Mouse (Mus musculus): Measurements from ENCODE around the gene Ccdc51. TPM values are rescaled to one million over a fixed set of nuclear protein-coding genes. Genes with fewer than 3 reads are reported as not detected.

Gene Ccdc51
- polyA plus RNA-seq, 1 experiment: 4.9 TPM

GRCm38 (mm10) chr9:109100307-109100928 lies 18.1 kb downstream of the Ccdc51 start:
- Histone ChIP-seq H3K27ac (ENCODE audit: insufficient read depth, low read length) (no peak overlapping the region), H3K9me3 (replicated peaks; ENCODE audit: control insufficient read depth, insufficient read depth, low read length, poor library complexity, severe bottlenecking) (no peaks in the 10 kb centered on the region), H3K4me1 (ENCODE audit: control insufficient read depth, insufficient read depth, low read length) (peaks cover 3% of the 10 kb centered on the region), H3K36me3 (ENCODE audit: control insufficient read depth, insufficient read depth, low read length, poor library complexity, severe bottlenecking) (no peaks in the 10 kb centered on the region), H3K9ac (ENCODE audit: low read depth, poor library complexity, severe bottlenecking) (no peak overlapping the region), H3K4me3 (ENCODE audit: low read depth, low read length) (no peak overlapping the region), H3K27me3 (ENCODE audit: control insufficient read depth, insufficient read depth, low read length, poor library complexity, severe bottlenecking) (no peaks in the 10 kb centered on the region)
- TF ChIP-seq POLR2A (IDR thresholded peaks at IDR 0.05; ENCODE audit: insufficient read depth, low read length) (no peak), CTCF (IDR thresholded peaks at IDR 0.05; ENCODE audit: low read depth, low read length) (no peak), EP300 (IDR thresholded peaks at IDR 0.05; ENCODE audit: insufficient read depth, low read depth, low read length) (no peak)

GRCm38 (mm10) chr9:109101933-109102445 lies 19.7 kb downstream of the Ccdc51 start:
- Histone ChIP-seq H3K36me3 (ENCODE audit: control insufficient read depth, insufficient read depth, low read length, poor library complexity, severe bottlenecking) (no peaks in the 10 kb centered on the region), H3K4me3 (ENCODE audit: low read depth, low read length) (no peak overlapping the region), H3K9me3 (replicated peaks; ENCODE audit: control insufficient read depth, insufficient read depth, low read length, poor library complexity, severe bottlenecking) (no peaks in the 10 kb centered on the region), H3K27me3 (ENCODE audit: control insufficient read depth, insufficient read depth, low read length, poor library complexity, severe bottlenecking) (no peaks in the 10 kb centered on the region), H3K9ac (ENCODE audit: low read depth, poor library complexity, severe bottlenecking) (no peak overlapping the region), H3K27ac (ENCODE audit: insufficient read depth, low read length) (no peak overlapping the region), H3K4me1 (ENCODE audit: control insufficient read depth, insufficient read depth, low read length) (peaks cover under 1% of the 10 kb centered on the region)
- TF ChIP-seq POLR2A (IDR thresholded peaks at IDR 0.05; ENCODE audit: insufficient read depth, low read length) (no peak), EP300 (IDR thresholded peaks at IDR 0.05; ENCODE audit: insufficient read depth, low read depth, low read length) (no peak), CTCF (IDR thresholded peaks at IDR 0.05; ENCODE audit: low read depth, low read length) (no peak)

GRCm38 (mm10) chr9:109102541-109102940 lies 20.2 kb downstream of the Ccdc51 start:
- Histone ChIP-seq H3K27me3 (ENCODE audit: control insufficient read depth, insufficient read depth, low read length, poor library complexity, severe bottlenecking) (no peaks in the 10 kb centered on the region), H3K36me3 (ENCODE audit: control insufficient read depth, insufficient read depth, low read length, poor library complexity, severe bottlenecking) (no peaks in the 10 kb centered on the region), H3K9ac (ENCODE audit: low read depth, poor library complexity, severe bottlenecking) (no peak overlapping the region), H3K4me3 (ENCODE audit: low read depth, low read length) (no peak overlapping the region), H3K4me1 (ENCODE audit: control insufficient read depth, insufficient read depth, low read length) (no peaks in the 10 kb centered on the region), H3K27ac (ENCODE audit: insufficient read depth, low read length) (no peak overlapping the region), H3K9me3 (replicated peaks; ENCODE audit: control insufficient read depth, insufficient read depth, low read length, poor library complexity, severe bottlenecking) (no peaks in the 10 kb centered on the region)
- TF ChIP-seq EP300 (IDR thresholded peaks at IDR 0.05; ENCODE audit: insufficient read depth, low read depth, low read length) (no peak), POLR2A (IDR thresholded peaks at IDR 0.05; ENCODE audit: insufficient read depth, low read length) (no peak), CTCF (IDR thresholded peaks at IDR 0.05; ENCODE audit: low read depth, low read length) (no peak)

GRCm38 (mm10) chr9:109103250-109103649 lies 21.0 kb downstream of the Ccdc51 start:
- no peaks in the 10 kb centered on the region for H3K4me1 ChIP-seq (ENCODE audit: control insufficient read depth, insufficient read depth, low read length)
- no peaks in the 10 kb centered on the region for H3K9me3 ChIP-seq (replicated peaks; ENCODE audit: control insufficient read depth, insufficient read depth, low read length, poor library complexity, severe bottlenecking)
- H3K36me3 ChIP-seq (ENCODE audit: control insufficient read depth, insufficient read depth, low read length, poor library complexity, severe bottlenecking): no peaks in the 10 kb centered on the region
- no peak overlapping the region for H3K9ac ChIP-seq (ENCODE audit: low read depth, poor library complexity, severe bottlenecking)
- TF ChIP-seq CTCF (IDR thresholded peaks at IDR 0.05; ENCODE audit: low read depth, low read length): no peak
- H3K27me3 ChIP-seq (ENCODE audit: control insufficient read depth, insufficient read depth, low read length, poor library complexity, severe bottlenecking): no peaks in the 10 kb centered on the region
- no peak overlapping the region for H3K27ac ChIP-seq (ENCODE audit: insufficient read depth, low read length)
- H3K4me3 ChIP-seq (ENCODE audit: low read depth, low read length): no peak overlapping the region

- H3K27ac ChIP-seq (ENCODE audit: insufficient read depth, low read length): no peak overlapping the region
- TF ChIP-seq POLR2A (IDR thresholded peaks at IDR 0.05; ENCODE audit: insufficient read depth, low read length): no peak
- no peak overlapping the region for H3K9ac ChIP-seq (ENCODE audit: low read depth, poor library complexity, severe bottlenecking)
- H3K4me1 ChIP-seq (ENCODE audit: control insufficient read depth, insufficient read depth, low read length): no peaks in the 10 kb centered on the region
- H3K9me3 ChIP-seq (replicated peaks; ENCODE audit: control insufficient read depth, insufficient read depth, low read length, poor library complexity, severe bottlenecking): no peaks in the 10 kb centered on the region
- no peaks in the 10 kb centered on the region for H3K36me3 ChIP-seq (ENCODE audit: control insufficient read depth, insufficient read depth, low read length, poor library complexity, severe bottlenecking)
- H3K27me3 ChIP-seq (ENCODE audit: control insufficient read depth, insufficient read depth, low read length, poor library complexity, severe bottlenecking): no peaks in the 10 kb centered on the region
- no peak overlapping the region for H3K4me3 ChIP-seq (ENCODE audit: low read depth, low read length)
These were observed 21.8 kb downstream of the Ccdc51 start for GRCm38 (mm10) chr9:109104083-109104482.

GRCm38 (mm10) chr9:109105011-109105410 lies 22.7 kb downstream of the Ccdc51 start:
- 0 out of 2 replicates have a peak, but pooled peaks cover 3% of the 10 kb centered on the region for H3K36me3 ChIP-seq (ENCODE audit: control insufficient read depth, insufficient read depth, low read length, poor library complexity, severe bottlenecking)
- H3K4me3 ChIP-seq (ENCODE audit: low read depth, low read length): no peak overlapping the region
- H3K27ac ChIP-seq (ENCODE audit: insufficient read depth, low read length): no peak overlapping the region
- H3K27me3 ChIP-seq (ENCODE audit: control insufficient read depth, insufficient read depth, low read length, poor library complexity, severe bottlenecking): no peaks in the 10 kb centered on the region
- peaks cover 6% of the 10 kb centered on the region; the same call in 1 of the 2 replicates for H3K9me3 ChIP-seq (replicated peaks; ENCODE audit: control insufficient read depth, insufficient read depth, low read length, poor library complexity, severe bottlenecking)
- TF ChIP-seq CTCF (IDR thresholded peaks at IDR 0.05; ENCODE audit: low read depth, low read length) (no peak), EP300 (IDR thresholded peaks at IDR 0.05; ENCODE audit: insufficient read depth, low read depth, low read length) (no peak), POLR2A (IDR thresholded peaks at IDR 0.05; ENCODE audit: insufficient read depth, low read length) (no peak)
- no peaks in the 10 kb centered on the region for H3K4me1 ChIP-seq (ENCODE audit: control insufficient read depth, insufficient read depth, low read length)
- H3K9ac ChIP-seq (ENCODE audit: low read depth, poor library complexity, severe bottlenecking): no peak overlapping the region

Data from ES-Bruce4 (cell line).